Mouse (Mus musculus) mouse embryonic stem cell (cell line): Measurements from ENCODE around the gene Maml3.

Source experiments
- in situ Hi-C, 2 experiments: fragments of 300-500 bp; cut with MboI; formaldehyde crosslinking; loops; 1 replicate in 1 of 2; 3 replicates in 1 of 2; pipeline ENCODE4 v1.14.3; 2019 to 2020; ENCODE audit warnings: low sequenced_read_pairs in 2 of 2, low pct_unique_long_range_greater_than_20kb in 1 of 2, mixed read lengths in 1 of 2; ENCODE audit not compliant: unreplicated experiment in 1 of 2

The Maml3 gene

GRCm38 (mm10) chr3:52100926-52101325, 4.0 kb downstream of the Maml3 start:
- in situ Hi-C loops: loop anchor here in 1 of 2 experiments (25.0 kb wide), 1 partner anchor 539 kb away; the partner anchor contains the start of gene Setd7

- in situ Hi-C loops: loop anchor here in 1 of 2 experiments (25.0 kb wide), 1 partner anchor 538 kb away; the partner anchor contains the start of gene Setd7
Observed at GRCm38 (mm10) chr3:52100306-52100705, 4.6 kb downstream of the Maml3 start.

- in situ Hi-C loops: no loop called here
Observed at GRCm38 (mm10) chr3:52099286-52099685, 5.6 kb downstream of the Maml3 start.

GRCm38 (mm10) chr3:52091261-52091797, 13.5 kb downstream of the Maml3 start:
- in situ Hi-C loops: no loop called here

- in situ Hi-C loops: no loop called here
Observed at GRCm38 (mm10) chr3:52090230-52090873, 14.5 kb downstream of the Maml3 start.

- in situ Hi-C loops: no loop called here
Observed at GRCm38 (mm10) chr3:52088458-52089341, 16.2 kb downstream of the Maml3 start.

GRCm38 (mm10) chr3:52087636-52088280, 17.1 kb downstream of the Maml3 start:
- in situ Hi-C loops: no loop called here

- in situ Hi-C loops: no loop called here
Observed at GRCm38 (mm10) chr3:52078763-52079162, 26.1 kb downstream of the Maml3 start.

- in situ Hi-C loops: no loop called here
Observed at GRCm38 (mm10) chr3:52073959-52074358, 30.9 kb downstream of the Maml3 start.

- in situ Hi-C loops: no loop called here
Observed at GRCm38 (mm10) chr3:52071996-52072395, 32.9 kb downstream of the Maml3 start.

GRCm38 (mm10) chr3:52070163-52070478, 34.8 kb downstream of the Maml3 start:
- in situ Hi-C loops: no loop called here

- in situ Hi-C loops: no loop called here
Observed at GRCm38 (mm10) chr3:52069304-52070162, 35.3 kb downstream of the Maml3 start.

GRCm38 (mm10) chr3:52068885-52069284, 36.0 kb downstream of the Maml3 start:
- in situ Hi-C loops: no loop called here

GRCm38 (mm10) chr3:52067181-52067580, 37.7 kb downstream of the Maml3 start:
- in situ Hi-C loops: no loop called here

GRCm38 (mm10) chr3:52066142-52066541, 38.7 kb downstream of the Maml3 start:
- in situ Hi-C loops: no loop called here

GRCm38 (mm10) chr3:52063261-52063655, 41.6 kb downstream of the Maml3 start:
- in situ Hi-C loops: no loop called here

- in situ Hi-C loops: no loop called here
Observed at GRCm38 (mm10) chr3:52062389-52063260, 42.3 kb downstream of the Maml3 start.
